Mouse (Mus musculus) CH12.LX (cell line): ENCODE data around the gene Mbd6. TPM values are rescaled to one million over a fixed set of nuclear protein-coding genes. Genes with fewer than 3 reads are reported as not detected.
A peak's percentile ranks its signal among the peaks of the same experiment; 100 is the strongest.

ENCODE experiments used
- DNase-seq: peaks from one replicate; pipeline ENCODE4 v3.0.0-alpha.2; 2013; ENCODE audit errors: extremely low read depth
- H3K27ac ChIP-seq: 2 replicates; pipeline ENCODE4 v1.5.1; 2012; ENCODE audit warnings: low read depth, mild to moderate bottlenecking, control low read depth, moderate library complexity; ENCODE audit not compliant: insufficient read depth
- H3K27me3 ChIP-seq: replicated peaks from 2 replicates; pipeline ENCODE3; 2012; ENCODE audit warnings: inconsistent platforms
- H3K36me3 ChIP-seq, 2 experiments: replicated peaks in 1 of 2; 2 replicates each; pipeline versions ENCODE3 to v1.6.1; 2012; ENCODE audit warnings: inconsistent platforms in 1 of 2, low read length in 1 of 2, mild to moderate bottlenecking in 1 of 2, mixed read lengths in 1 of 2, moderate library complexity in 1 of 2; ENCODE audit not compliant: control insufficient read depth in 1 of 2, insufficient read depth in 1 of 2
- H3K4me1 ChIP-seq, 2 experiments: 2 replicates each; pipeline ENCODE4 v1.6.1; 2012; ENCODE audit warnings: inconsistent platforms in 1 of 2, moderate library complexity in 1 of 2; ENCODE audit not compliant: insufficient read depth in 2 of 2, control insufficient read depth in 1 of 2
- H3K4me2 ChIP-seq: 2 replicates; pipeline ENCODE4 v1.6.1; 2012; ENCODE audit warnings: low read depth, mild to moderate bottlenecking, control low read depth; ENCODE audit not compliant: poor library complexity, insufficient read depth, severe bottlenecking
- H3K4me3 ChIP-seq, 3 experiments: fragments of 150-350 bp in 1 of 3; sonication (generic) in 1 of 3; replicated peaks in 1 of 3; 2 replicates each; pipeline versions ENCODE3 to v1.5.1; 2011 to 2012; ENCODE audit warnings: low read depth in 2 of 3, low read length in 2 of 3, mild to moderate bottlenecking in 2 of 3, moderate library complexity in 2 of 3, control low read depth in 1 of 3, improper control_type of control experiment in 1 of 3, inconsistent platforms in 1 of 3, mixed read lengths in 1 of 3; ENCODE audit not compliant: poor library complexity in 1 of 3
- H3K79me2 ChIP-seq: replicated peaks from 2 replicates; pipeline ENCODE4 v1.6.1; 2012; ENCODE audit warnings: mild to moderate bottlenecking, moderate library complexity; ENCODE audit not compliant: control insufficient read depth, poor library complexity, insufficient read depth, severe bottlenecking; ENCODE audit errors: extremely low read depth
- H3K9ac ChIP-seq: 2 replicates; pipeline ENCODE4 v1.6.1; 2012; ENCODE audit warnings: low read depth, mild to moderate bottlenecking, control low read depth, moderate library complexity; ENCODE audit not compliant: insufficient read depth
- H3K9me3 ChIP-seq: replicated peaks from 2 replicates; pipeline ENCODE3; 2012; ENCODE audit warnings: low read length, inconsistent platforms, mixed read lengths
- BHLHE40 ChIP-seq: IDR thresholded peaks from 2 replicates; pipeline ENCODE4 v1.6.1; 2011; ENCODE audit warnings: mild to moderate bottlenecking, low read depth, low read length, improper control_type of control experiment
- ETS1 ChIP-seq: conservative IDR thresholded peaks from 2 replicates; pipeline ENCODE4 v1.6.1; 2012; ENCODE audit warnings: low read depth, mild to moderate bottlenecking, inconsistent platforms, low read length, improper control_type of control experiment, moderate library complexity
- GABPA ChIP-seq: IDR thresholded peaks from 2 replicates; pipeline ENCODE4 v1.6.1; 2012; ENCODE audit warnings: low read depth, low read length, improper control_type of control experiment, inconsistent platforms; ENCODE audit not compliant: insufficient replicate concordance
- HCFC1 ChIP-seq: IDR thresholded peaks from 2 replicates; pipeline ENCODE4 v1.6.1; 2012; ENCODE audit warnings: low read depth, mild to moderate bottlenecking, inconsistent platforms, low read length, improper control_type of control experiment
- JUND ChIP-seq: conservative IDR thresholded peaks from 2 replicates; pipeline ENCODE4 v1.6.1; 2011; ENCODE audit warnings: low read depth, low read length, improper control_type of control experiment
- MAX ChIP-seq: IDR thresholded peaks from 2 replicates; pipeline ENCODE4 v1.6.1; 2011; ENCODE audit warnings: low read length, improper control_type of control experiment
- MAZ ChIP-seq: IDR thresholded peaks from 2 replicates; pipeline ENCODE4 v1.6.1; 2012; ENCODE audit warnings: low read depth, mild to moderate bottlenecking, inconsistent platforms, low read length, improper control_type of control experiment, moderate library complexity
- MXI1 ChIP-seq: IDR thresholded peaks from 2 replicates; pipeline ENCODE4 v1.6.1; 2011; ENCODE audit warnings: mild to moderate bottlenecking, low read depth, low read length, improper control_type of control experiment
- PAX5 ChIP-seq: IDR thresholded peaks from 2 replicates; pipeline ENCODE4 v1.6.1; 2012; ENCODE audit warnings: low read length, inconsistent platforms, mixed read lengths
- POLR2A ChIP-seq: IDR thresholded peaks from 2 replicates; pipeline ENCODE4 v1.6.1; 2011; ENCODE audit warnings: low read depth, mild to moderate bottlenecking, improper control_type of control experiment, low read length
- POLR2AphosphoS2 ChIP-seq: IDR thresholded peaks from 2 replicates; pipeline ENCODE4 v1.6.1; 2011; ENCODE audit warnings: low read depth, low read length, improper control_type of control experiment
- RAD21 ChIP-seq: IDR thresholded peaks from 2 replicates; pipeline ENCODE4 v1.6.1; 2011; ENCODE audit warnings: low read depth, mild to moderate bottlenecking, low read length, improper control_type of control experiment, moderate library complexity
- RCOR1 ChIP-seq: conservative IDR thresholded peaks from 2 replicates; pipeline ENCODE4 v1.6.1; 2012; ENCODE audit warnings: low read depth, mild to moderate bottlenecking, inconsistent platforms, low read length, improper control_type of control experiment
- SMC3 ChIP-seq: IDR thresholded peaks from 2 replicates; pipeline ENCODE4 v1.6.1; 2011; ENCODE audit warnings: low read depth, low read length, improper control_type of control experiment
- TBP ChIP-seq: conservative IDR thresholded peaks from 2 replicates; pipeline ENCODE4 v1.6.1; 2011; ENCODE audit warnings: low read depth, low read length, improper control_type of control experiment
- TCF12 ChIP-seq: IDR thresholded peaks from 2 replicates; pipeline ENCODE4 v1.6.1; 2014; ENCODE audit warnings: low read depth, mild to moderate bottlenecking, inconsistent platforms, low read length, improper control_type of control experiment
- USF1 ChIP-seq: IDR thresholded peaks from 2 replicates; pipeline ENCODE4 v1.6.1; 2014; ENCODE audit warnings: low read depth, mild to moderate bottlenecking, inconsistent platforms, low read length, improper control_type of control experiment
- ZC3H11A ChIP-seq: IDR thresholded peaks from 2 replicates; pipeline ENCODE4 v1.6.1; 2012; ENCODE audit warnings: low read depth, mild to moderate bottlenecking, inconsistent platforms, low read length, improper control_type of control experiment
- ZKSCAN1 ChIP-seq: IDR thresholded peaks from 2 replicates; pipeline ENCODE4 v1.6.1; 2012; ENCODE audit warnings: low read depth, inconsistent platforms, low read length, improper control_type of control experiment, borderline replicate concordance
- ZNF384 ChIP-seq: IDR thresholded peaks from 2 replicates; pipeline ENCODE4 v1.6.1; 2012; ENCODE audit warnings: low read depth, low read length, improper control_type of control experiment, inconsistent platforms
- dilution Hi-C: fragments of 300-500 bp; cut with MboI; formaldehyde crosslinking; loops from 2 replicates; pipeline ENCODE4 v1.14.3; 2020; ENCODE audit warnings: low sequenced_read_pairs; ENCODE audit not compliant: extremely low pct_unique_long_range_greater_than_20kb, extremely low pct_ligation_motif_present
- in situ Hi-C: fragments of 300-500 bp; cut with MboI; formaldehyde crosslinking; loops from 3 replicates; pipeline ENCODE4 v1.14.3; 2019; ENCODE audit warnings: low sequenced_read_pairs, low pct_ligation_motif_present, low pct_unique_long_range_greater_than_20kb, mixed read lengths
- polyA plus RNA-seq: library from polyadenylated mRNA; unstranded; fragments of >175 nt; gene quantifications from 2 replicates; pipeline ENCODE4 v1.2.1, GENCODE M21; 2012; ENCODE audit warnings: low read depth; ENCODE audit not compliant: insufficient read length
- total RNA-seq, 2 experiments: library from RNA; depleted of rRNA; stranded (reverse); fragments of 300-350 nt in 1 of 2; fragments of >200 nt in 1 of 2; gene quantifications; 2 replicates each; pipeline ENCODE4 v1.2.3; 2012 to 2014

Gene Mbd6
- total and polyA plus RNA-seq, 3 experiments = 0.74 to 16.5 (median 2.7) TPM

DNA sequence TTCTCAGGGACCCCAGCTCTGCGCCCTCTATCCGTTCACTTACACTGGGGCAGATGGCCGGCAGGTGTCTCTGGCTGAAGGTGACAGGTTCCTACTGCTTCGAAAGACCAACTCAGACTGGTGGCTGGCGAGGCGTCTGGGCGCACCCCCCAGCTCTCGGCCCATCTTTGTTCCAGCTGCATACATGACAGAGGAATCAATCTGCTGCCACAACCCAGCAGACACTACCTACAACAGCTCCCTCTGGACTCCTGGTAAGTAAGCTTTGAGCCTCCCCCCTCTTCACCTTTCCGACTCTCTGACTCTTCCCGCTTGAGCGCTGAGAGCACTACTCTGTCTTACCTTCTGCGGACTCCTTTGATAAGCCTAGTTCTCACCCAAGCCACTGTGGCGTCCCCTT lies 33.4 kb upstream of the Mbd6 start:
- H3K9me3 ChIP-seq = no peaks in the 10 kb centered on the region
- H3K4me3 ChIP-seq = no peak overlapping the region
- peaks cover 14 to 20% of the 10 kb centered on the region in 2 experiments for H3K36me3 ChIP-seq
- in situ Hi-C loops (no loop called here), dilution Hi-C loops (no loop called here)
- H3K9ac ChIP-seq = no peak overlapping the region
- H3K4me2 ChIP-seq = no peak overlapping the region
- no peaks in the 10 kb centered on the region for H3K79me2 ChIP-seq
- H3K27ac ChIP-seq = no peak overlapping the region
- TF ChIP-seq HCFC1 (no peak), ZC3H11A (no peak), SMC3 (no peak), GABPA (no peak), RCOR1 (no peak), PAX5 (no peak), MAX (no peak), POLR2A (no peak), MAZ (no peak), ETS1 (no peak), POLR2AphosphoS2 (no peak)
- no peak for DNase-seq
- peaks cover 5 to 36% of the 10 kb centered on the region in 2 experiments for H3K4me1 ChIP-seq
- H3K27me3 ChIP-seq = no peaks in the 10 kb centered on the region

DNA sequence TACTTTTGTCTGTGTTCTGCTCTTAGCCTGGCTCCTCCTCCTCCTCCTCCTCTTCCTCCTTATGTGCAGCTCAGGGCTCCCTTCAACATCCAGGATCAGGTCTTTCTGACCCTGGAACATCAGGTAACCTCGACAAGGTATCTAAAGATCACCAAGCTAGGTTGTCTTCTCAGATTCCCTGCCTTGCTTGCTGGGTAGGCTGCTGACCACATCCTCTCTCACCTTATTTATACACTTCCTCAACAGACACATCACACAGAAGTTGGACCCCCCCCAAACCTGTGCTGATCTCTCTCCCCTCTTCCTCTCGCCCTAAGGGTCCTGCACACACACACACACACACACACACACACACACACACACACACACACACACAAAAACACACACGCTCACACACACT lies 32.8 kb upstream of the Mbd6 start, which contains the start of gene Arhgap9:
TSS of gene Arhgap9 (plus strand) at position 344 of the 400 bp plus-strand sequence.
- no peak within 1 kb of the TSS for H3K27ac ChIP-seq
- in situ Hi-C loops = no loop called here

More for the DNA sequence above, 32.8 kb upstream of the Mbd6 start, which contains the start of gene Arhgap9:
- dilution Hi-C loops = no loop called here
- H3K79me2 ChIP-seq = no peaks in the 10 kb centered on the region
- TF ChIP-seq TBP (no peak), HCFC1 (no peak), USF1 (no peak), JUND (no peak), TCF12 (no peak), SMC3 (no peak), ZKSCAN1 (no peak), GABPA (no peak), MXI1 (no peak), BHLHE40 (no peak), ZNF384 (no peak), RAD21 (no peak)
- H3K9ac ChIP-seq = no peak within 1 kb of the TSS
- peaks cover 10 to 14% of the 10 kb centered on the region in 2 experiments for H3K36me3 ChIP-seq
- peak within 1 kb of the TSS in 2 of 3 experiments; percentile 58 to 75 for H3K4me3 ChIP-seq
- H3K27me3 ChIP-seq = no peaks in the 10 kb centered on the region
- no peak for DNase-seq
- no peaks in the 10 kb centered on the region for H3K9me3 ChIP-seq
- H3K4me1 ChIP-seq = peaks cover 5 to 36% of the 10 kb centered on the region in 2 experiments
- H3K4me2 ChIP-seq = 0 out of 2 replicates have a peak within 1 kb of the TSS, but pooled peaks have one; percentile 97
